Mouse (Mus musculus) retina, embryonic 14.5 days (tissue): ENCODE measurements at regions not wholly inside any gene's neighbourhood (a gene's known extent, or its start where the extent isn't known, plus 50 kb on each side); places are given as distances from the start of the nearest gene placed in this dataset.
"Not testable (repeated sequence)": the region's sequence is repeated elsewhere in the genome, so short reads cannot be mapped to it uniquely, and the experiment has no call there.

ENCODE experiments used
- DNase-seq: peaks from one replicate; pipeline ENCODE4 v3.0.0-alpha.2; 2015; ENCODE audit warnings: low spot score

DNA sequence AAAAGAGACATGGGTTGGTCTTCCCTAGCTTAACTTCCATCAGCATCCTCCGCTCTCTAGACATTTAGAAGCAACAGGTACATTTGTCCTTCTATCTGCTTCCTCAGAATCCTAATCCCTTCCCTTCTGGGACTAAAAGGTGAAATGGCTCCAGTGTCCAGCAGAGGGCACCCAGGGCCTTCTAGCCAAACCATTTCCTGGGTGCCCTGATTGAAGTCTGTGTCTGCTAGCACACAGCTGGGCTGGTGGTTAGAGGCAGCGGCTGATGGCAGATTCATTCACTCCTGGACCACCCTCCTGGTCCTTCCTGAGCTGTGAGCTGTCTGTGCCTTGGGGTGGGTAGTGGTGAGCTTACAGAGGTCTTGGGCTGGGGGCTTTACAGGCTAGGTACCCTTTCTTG lies 76.5 kb upstream of the Col13a1 start:
- DNase-seq, result peak; percentile 82

DNA sequence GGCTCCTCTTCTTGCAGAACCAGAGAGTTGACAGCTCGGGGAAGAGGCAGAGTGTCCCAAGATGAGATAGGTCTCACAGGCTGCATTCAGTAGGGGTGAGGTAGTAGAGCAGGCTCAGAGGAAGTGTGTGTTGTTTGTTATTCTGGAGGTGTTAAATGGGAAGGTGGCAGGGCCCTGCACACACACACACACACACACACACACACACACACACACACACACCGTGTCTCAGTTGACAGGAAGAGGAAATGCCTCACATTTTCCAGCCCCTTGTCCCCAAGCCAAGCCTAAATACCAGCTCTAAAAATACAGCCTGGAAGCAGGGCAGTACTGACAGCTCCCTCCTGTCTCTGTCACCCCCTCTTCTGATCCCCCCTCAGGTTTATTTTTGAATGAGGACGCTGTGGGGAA lies 70.9 kb upstream of the Col13a1 start:
- DNase-seq, result no peak

DNA sequence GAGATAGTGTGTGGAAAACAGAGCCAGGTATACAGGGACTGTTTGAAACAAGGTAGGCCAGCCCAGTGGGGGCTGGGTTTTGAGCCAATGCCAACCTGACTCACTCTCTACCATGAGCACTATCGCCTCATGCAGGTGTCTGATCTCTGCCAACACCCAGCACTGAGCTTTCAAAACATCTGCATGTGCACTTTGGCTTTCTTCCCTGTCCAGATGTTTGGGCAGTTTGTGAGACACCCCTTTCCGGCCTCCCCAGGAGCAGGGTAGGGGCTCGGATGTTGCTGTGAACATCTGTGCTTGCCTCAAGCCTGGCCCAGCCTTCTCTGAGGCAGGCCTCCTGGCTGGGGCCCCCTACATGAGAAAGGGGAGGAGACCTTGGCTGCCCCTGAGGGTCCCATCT lies 65.5 kb upstream of the Col13a1 start:
- no peak for DNase-seq

- DNase-seq, result no peak
Observed at GRCm38 (mm10) chr10:62039915-62040314, 61.0 kb upstream of the Col13a1 start.

DNA sequence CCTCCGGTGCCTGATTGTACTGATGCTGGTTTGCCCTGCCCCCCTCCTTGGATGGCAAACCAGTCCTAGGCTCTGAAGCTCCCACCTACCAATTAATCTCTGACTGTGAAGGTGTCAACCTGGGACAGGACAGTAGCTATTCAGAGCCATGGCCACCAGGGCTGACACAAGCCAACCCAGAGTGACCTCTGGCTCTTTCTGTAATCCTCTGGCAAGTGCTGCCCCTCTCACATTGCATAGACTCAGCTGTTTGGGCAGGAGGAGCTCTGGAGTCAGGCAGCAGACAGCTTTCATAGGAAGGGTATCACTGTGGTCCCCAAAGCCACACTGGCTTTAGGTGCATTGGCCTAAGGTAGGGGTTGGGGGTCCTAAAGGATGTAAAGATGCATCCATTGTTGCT lies 59.7 kb upstream of the Col13a1 start:
- no peak for DNase-seq

GRCm38 (mm10) chr10:62037402-62038199 lies 58.7 kb upstream of the Col13a1 start:
- no peak for DNase-seq

GRCm38 (mm10) chr10:62036815-62037214 lies 57.9 kb upstream of the Col13a1 start:
- no peak for DNase-seq

- no peak for DNase-seq
Observed at GRCm38 (mm10) chr10:62034291-62034690, 55.4 kb upstream of the Col13a1 start.

DNA sequence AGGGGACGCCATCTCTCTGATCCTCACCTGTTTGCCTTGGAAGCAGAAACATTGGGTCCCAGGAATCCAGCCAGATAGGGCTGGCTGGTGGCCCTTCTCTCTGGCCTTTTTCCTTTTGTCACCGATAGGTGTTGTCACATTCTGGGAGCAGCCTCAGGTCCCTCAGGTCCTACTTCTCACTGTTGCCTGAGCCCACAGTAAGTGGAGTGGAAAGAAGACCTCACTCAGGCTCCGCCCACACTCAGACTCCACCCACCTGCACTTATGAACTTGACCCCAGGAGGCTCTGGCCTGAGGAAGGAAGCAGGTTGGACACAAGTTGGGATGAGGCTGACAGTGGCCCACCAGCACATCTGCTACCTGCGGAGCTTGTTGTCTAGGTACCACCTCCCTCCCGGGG lies 54.8 kb upstream of the Col13a1 start:
- DNase-seq, result no peak

DNA sequence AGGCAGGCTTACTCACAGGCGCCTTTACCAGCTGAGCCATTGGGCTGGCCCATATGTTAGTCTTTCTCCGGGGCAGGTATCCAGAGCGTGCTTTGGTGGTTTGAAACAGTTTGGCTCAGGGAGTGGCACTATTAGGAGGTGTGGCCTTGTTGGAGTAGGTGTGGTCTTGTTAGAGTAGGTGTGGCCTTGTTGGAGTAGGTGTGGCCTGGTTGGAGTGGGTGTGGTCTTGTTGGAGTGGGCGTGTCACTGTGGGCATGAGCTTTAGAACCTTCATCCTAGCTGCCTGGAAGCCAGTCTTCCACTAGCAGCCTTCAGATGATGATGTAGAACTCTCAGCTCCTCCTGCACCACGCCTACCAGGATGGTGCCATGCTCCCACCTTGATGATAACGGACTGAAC lies 53.1 kb upstream of the Col13a1 start:
- not testable (repeated sequence) for DNase-seq

GRCm38 (mm10) chr10:62029271-62029670 lies 50.4 kb upstream of the Col13a1 start:
- no peak for DNase-seq
